9 mouse cellular contexts compared by ENCODE assay signal in the genomic region with DNA sequence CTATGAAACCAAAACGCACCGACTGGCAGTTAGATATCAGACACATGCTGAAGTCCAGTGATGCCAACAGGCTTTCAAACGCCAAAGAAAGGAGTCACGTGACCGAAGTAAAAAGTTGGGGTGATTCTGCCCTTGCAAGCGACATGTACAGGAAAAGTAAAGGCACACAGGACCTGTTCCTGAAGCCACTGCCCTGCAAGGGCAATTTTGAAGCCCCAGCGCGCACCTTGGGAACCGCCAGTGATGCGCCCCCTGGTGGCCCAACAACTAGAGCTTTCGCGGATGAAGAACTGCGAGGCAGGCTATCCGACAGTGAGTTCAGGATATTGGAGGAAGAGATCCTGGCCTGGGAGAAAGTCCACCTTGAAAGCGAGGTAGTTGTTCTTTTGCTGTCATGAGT. TPM values are rescaled to one million over a fixed set of nuclear protein-coding genes. Genes with fewer than 3 reads are reported as not detected.
DNase-seq lines count a peak whose midpoint lies in the region; ATAC-seq and TF ChIP-seq lines count a peak whose summit lies in the region.
"Had no signal": no experiment of that assay in that cellular context is flagged by ENCODE, and none has a peak within 500 bp of the region (broad histone marks: within the 10 kb centered on the region; RNA-seq: fewer than 3 reads in every experiment).

No protein-coding gene starts in this region.

- ATAC-seq in cerebellum, adult (ENCODE audit: insufficient number of reproducible peaks, low FRiP score, low TSS enrichment), result no peak

- TF ChIP-seq POLR2A in spleen, adult 2 months (IDR thresholded peaks at IDR 0.05; ENCODE audit: low read depth, low read length), result no peak

- peaks cover 17% of the 10 kb centered on the region for H3K4me1 ChIP-seq in megakaryocyte, embryonic 14.5 days
- H3K4me1 ChIP-seq in spleen, adult 2 months (ENCODE audit: control insufficient read depth, insufficient read depth, insufficient read length), result no peaks in the 10 kb centered on the region

- WGBS in spleen, adult 2 months, result 21% methylated on average over 15 of the region's 15 CpGs

- H3K9me3 ChIP-seq in megakaryocyte, embryonic 14.5 days, result no peaks in the 10 kb centered on the region
- H3K9me3 ChIP-seq: liver, embryonic 15.5 days had no signal

- peak; percentile 52 for DNase-seq in cerebellum, adult 11 months
- peak; percentile 80 for DNase-seq in R1 (ENCODE audit: low read depth, low spot score)
- DNase-seq in cerebellum, postnatal 14 days, result peak; percentile 84 to 89
- peak; percentile 72 to 75 for DNase-seq in gastrocnemius, postnatal 4 days (ENCODE audit: low spot score in 2 of 2)
- peak; percentile 11 to 48 for DNase-seq in layer of hippocampus, adult 18-20 months (ENCODE audit: low spot score in 2 of 2)
- DNase-seq in spleen, adult 2 months (ENCODE audit: low read depth in 1 of 2, low spot score in 2 of 2), result peak; percentile 36 to 68

- TF ChIP-seq CTCF in spleen, adult 2 months (IDR thresholded peaks at IDR 0.05; ENCODE audit: extremely low read depth, insufficient read depth, insufficient read length, insufficient replicate concordance), result peak; percentile 93

- H3K36me3 ChIP-seq in megakaryocyte, embryonic 14.5 days (replicated peaks; ENCODE audit: low read length), result no peaks in the 10 kb centered on the region
- H3K36me3 ChIP-seq in spleen, adult 2 months (ENCODE audit: control insufficient read depth, insufficient read depth, low read length), result no peaks in the 10 kb centered on the region
- H3K36me3 ChIP-seq: liver, embryonic 15.5 days had no signal

- peaks cover 12% of the 10 kb centered on the region for H3K27me3 ChIP-seq in megakaryocyte, embryonic 14.5 days (replicated peaks)
- H3K27me3 ChIP-seq in spleen, adult 2 months (ENCODE audit: control insufficient read depth, insufficient read depth, low read length), result no peaks in the 10 kb centered on the region
- H3K27me3 ChIP-seq: liver, embryonic 15.5 days had no signal

- no peak overlapping the region for H3K27ac ChIP-seq in spleen, adult 2 months (ENCODE audit: insufficient read depth, low read length)
- H3K27ac ChIP-seq: liver, embryonic 15.5 days had no signal

- H3K4me3 ChIP-seq in megakaryocyte, embryonic 14.5 days (replicated peaks), result peak overlapping the region; percentile 59
- no peak overlapping the region for H3K4me3 ChIP-seq in spleen, adult 2 months (ENCODE audit: extremely low read depth, insufficient read depth, insufficient read length)
- H3K4me3 ChIP-seq: liver, embryonic 15.5 days had no signal

RNA-seq across cellular contexts. Expression of gene Ankrd36, which starts 59.5 kb away (rescaled TPM):
- total RNA-seq in gastrocnemius, postnatal 4 days (2021), result not detected
- total RNA-seq in layer of hippocampus, adult 18-20 months (2021), result not detected
- polyA plus RNA-seq in megakaryocyte, embryonic 14.5 days (2012; ENCODE audit: insufficient read depth, low replicate concordance), result 0.19 TPM in 1 of 2 replicates, not detected in the other
- 0.02 TPM in 1 of 2 replicates, not detected in the other for polyA plus RNA-seq in spleen, adult 2 months (2012; rRNA removed)

Comparison
In these comparisons a context has a peak if more than half of its experiments do, and no peak if none do; other contexts are left out.
1. DNase-seq: peak in every context shown above with its lines; median percentile 86 in cerebellum, postnatal 14 days; 80 in R1; 74 in gastrocnemius, postnatal 4 days; 52 in cerebellum, adult 11 months; 52 in spleen, adult 2 months; 30 in layer of hippocampus, adult 18-20 months.